Mouse (Mus musculus) stomach, postnatal 0 days (tissue): Measurements from ENCODE around the gene Fuca2.

ENCODE experiments used
- CTCF ChIP-seq: IDR thresholded peaks from 2 replicates; pipeline ENCODE4 v1.5.1; 2016; ENCODE audit warnings: antibody characterized with exemption, low read depth, mild to moderate bottlenecking, moderate library complexity
- EP300 ChIP-seq: optimal IDR thresholded peaks from 2 replicates; pipeline ENCODE3; 2016; ENCODE audit warnings: antibody characterized with exemption

- no peak for TF ChIP-seq CTCF
- TF ChIP-seq EP300 = no peak
Observed at GRCm38 (mm10) chr10:13560014-13560674, 60.8 kb downstream of the Fuca2 start.
